Mouse (Mus musculus): ENCODE data around the gene D1Ertd622e.

GRCm38 (mm10) chr1:97688756-97689155 lies 26.9 kb upstream of the D1Ertd622e start:
- TF ChIP-seq POLR2A (IDR thresholded peaks at IDR 0.05; ENCODE audit: insufficient read length, low read depth) (no peak), TCF12 (IDR thresholded peaks at IDR 0.05; ENCODE audit: insufficient read depth, poor library complexity, severe bottlenecking) (no peak), MAX (IDR thresholded peaks at IDR 0.05; ENCODE audit: low read depth) (no peak), POLR2AphosphoS2 (IDR thresholded peaks at IDR 0.05; ENCODE audit: insufficient read length, low read depth) (no peak), CEBPB (IDR thresholded peaks at IDR 0.05; ENCODE audit: insufficient read depth, poor library complexity, severe bottlenecking) (no peak), USF1 (IDR thresholded peaks at IDR 0.05; ENCODE audit: low read depth) (no peak), MYOG (IDR thresholded peaks at IDR 0.05; ENCODE audit: control insufficient read depth in 1 of 3, insufficient read depth in 1 of 3, insufficient read length in 2 of 3, low read depth in 2 of 3) (no peak), MYOD1 (IDR thresholded peaks at IDR 0.05; ENCODE audit: control insufficient read depth in 1 of 3, insufficient read length in 2 of 3, low read depth in 2 of 3) (no peak), E2F4 (IDR thresholded peaks at IDR 0.05; ENCODE audit: insufficient read depth) (no peak)
